Mouse (Mus musculus) forebrain, embryonic 12.5 days (tissue): Measurements from ENCODE around the gene Fbln2. TPM values are rescaled to one million over a fixed set of nuclear protein-coding genes. Genes with fewer than 3 reads are reported as not detected.

ENCODE experiments used
- ATAC-seq: fragments of 200-750 bp; cut with Nextera tagmentation; 2 replicates; pipeline ENCODE4 v1.8.0; 2017; ENCODE audit warnings: moderate TSS enrichment; ENCODE audit not compliant: low FRiP score
- H3K27ac ChIP-seq: fragments of 300-500 bp; sonication (generic); 2 replicates; pipeline ENCODE4 v1.5.1; 2016; ENCODE audit warnings: mild to moderate bottlenecking
- H3K27me3 ChIP-seq: fragments of 300-500 bp; sonication (generic); 2 replicates; pipeline ENCODE4 v1.6.1; 2016; ENCODE audit warnings: mild to moderate bottlenecking
- H3K36me3 ChIP-seq: fragments of 300-500 bp; sonication (generic); replicated peaks from 2 replicates; pipeline ENCODE4 v1.6.1; 2016; ENCODE audit warnings: mild to moderate bottlenecking
- H3K4me1 ChIP-seq: fragments of 300-500 bp; sonication (generic); 2 replicates; pipeline ENCODE4 v1.6.1; 2016
- H3K4me2 ChIP-seq: fragments of 300-500 bp; sonication (generic); 2 replicates; pipeline ENCODE4 v1.6.1; 2016; ENCODE audit warnings: mild to moderate bottlenecking, moderate library complexity
- H3K4me3 ChIP-seq: fragments of 300-500 bp; sonication (generic); replicated peaks from 2 replicates; pipeline ENCODE4 v1.5.1; 2016; ENCODE audit warnings: mild to moderate bottlenecking
- H3K9ac ChIP-seq: fragments of 300-500 bp; sonication (generic); 2 replicates; pipeline ENCODE4 v1.6.1; 2016; ENCODE audit warnings: mild to moderate bottlenecking
- H3K9me3 ChIP-seq: fragments of 300-500 bp; sonication (generic); 2 replicates; pipeline ENCODE4 v1.6.1; 2016
- WGBS: fragments of 180-500 bp; shearing (Covaris S2); methylation state at CpG from one replicate; pipeline ENCODE4 v1.1.7; 2016; 5-methylcytosine and 5-hydroxymethylcytosine counted together
- polyA plus RNA-seq: library from polyadenylated mRNA; unstranded; fragments of >200 nt; fragmentation: Nextera tagmentation; extraction: Ambion mirVana; gene quantifications from 2 replicates; pipeline ENCODE4 v1.2.1, GENCODE M21; 2016

Fbln2 gene
- polyA plus RNA-seq, 1 experiment from 2014 or later, result 45.6 TPM

DNA sequence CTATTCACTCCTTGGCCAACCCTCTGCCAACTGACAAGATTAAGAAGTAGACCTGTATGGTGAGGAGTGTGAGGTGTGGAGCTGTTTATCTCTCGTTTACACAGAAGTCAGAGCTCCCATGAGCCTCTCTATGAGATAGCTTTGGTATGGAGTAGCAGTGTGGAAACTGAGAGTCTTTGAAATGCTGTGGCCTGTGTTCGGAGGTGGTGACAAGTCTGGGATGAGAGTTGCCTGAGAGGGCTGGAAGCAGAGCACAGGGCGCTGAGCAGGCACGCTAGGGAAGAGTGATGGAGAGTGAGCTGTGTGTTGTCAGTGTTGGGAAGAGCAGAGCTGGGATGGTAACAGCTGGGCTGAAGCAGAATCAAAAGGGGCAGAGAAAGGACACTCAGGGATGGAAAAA, 91.9 kb downstream of the Fbln2 start:
- Histone ChIP-seq H3K4me3 (no peak overlapping the region), H3K4me2 (no peak overlapping the region), H3K9me3 (no peaks in the 10 kb centered on the region), H3K4me1 (peaks cover 40% of the 10 kb centered on the region), H3K36me3 (no peaks in the 10 kb centered on the region), H3K27me3 (no peaks in the 10 kb centered on the region), H3K9ac (no peak overlapping the region), H3K27ac (no peak overlapping the region)
- WGBS, result 87% methylated on average over 4 of the region's 4 CpGs
- no peak for ATAC-seq

- Histone ChIP-seq H3K9ac (no peak overlapping the region), H3K27ac (peak overlapping the region; percentile 9; the same call in 1 of the 2 replicates), H3K4me3 (no peak overlapping the region), H3K9me3 (no peaks in the 10 kb centered on the region), H3K36me3 (no peaks in the 10 kb centered on the region), H3K4me1 (peaks cover 2% of the 10 kb centered on the region), H3K4me2 (no peak overlapping the region), H3K27me3 (no peaks in the 10 kb centered on the region)
- WGBS, result 64% methylated on average over 1 of the region's 1 CpGs
- ATAC-seq, result peak; percentile 57; the same call in 1 of the 2 replicates
Measured at GRCm38 (mm10) chr6:91307972-91308371, 95.7 kb downstream of the Fbln2 start.

DNA sequence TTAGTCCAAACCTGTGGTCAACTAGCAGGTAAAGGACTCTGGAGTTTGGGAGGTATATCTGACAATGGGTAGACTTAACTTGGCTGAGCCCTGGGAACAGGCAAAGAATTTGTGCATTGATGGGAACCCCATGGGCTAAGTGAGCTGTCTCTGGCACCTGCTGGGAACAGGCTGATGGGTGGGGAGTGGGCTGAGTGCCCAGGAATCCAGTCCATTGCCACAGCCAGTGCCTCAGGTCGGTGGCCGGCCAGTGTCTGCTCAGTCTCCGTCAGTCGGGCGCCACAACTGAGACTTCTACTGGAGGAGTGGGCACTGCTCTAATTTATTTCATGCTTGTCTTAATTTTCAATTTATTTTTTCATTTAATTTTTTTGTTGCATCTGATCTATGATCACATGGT, 98.9 kb downstream of the Fbln2 start:
- no peaks in the 10 kb centered on the region for H3K27me3 ChIP-seq
- H3K9ac ChIP-seq, result no peak overlapping the region
- no peaks in the 10 kb centered on the region for H3K36me3 ChIP-seq
- H3K4me3 ChIP-seq, result no peak overlapping the region
- H3K9me3 ChIP-seq, result no peaks in the 10 kb centered on the region
- H3K27ac ChIP-seq, result no peak overlapping the region
- 92% methylated on average over 5 of the region's 5 CpGs for WGBS
- no peak for ATAC-seq
- no peak overlapping the region for H3K4me2 ChIP-seq
- H3K4me1 ChIP-seq, result no peaks in the 10 kb centered on the region

DNA sequence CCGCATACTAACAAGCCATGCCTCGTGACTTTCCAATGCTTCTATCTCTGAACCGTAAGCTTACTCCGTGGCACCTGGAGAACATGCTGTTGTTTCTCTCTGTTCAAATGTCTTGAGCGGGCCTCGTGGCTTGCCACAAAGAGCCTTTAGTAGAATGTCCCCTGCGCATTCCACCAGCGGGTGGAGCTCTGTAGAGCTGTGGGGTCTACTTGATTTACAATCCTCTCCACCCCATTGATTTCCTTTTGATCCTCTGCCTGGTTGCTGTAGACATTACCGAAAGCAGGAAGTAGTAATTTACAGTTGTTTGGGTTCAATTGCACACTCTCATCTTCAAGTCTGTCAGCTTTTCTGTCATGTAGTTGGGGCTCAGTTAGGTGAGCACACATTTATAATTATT, 100.2 kb downstream of the Fbln2 start:
- no peak overlapping the region for H3K9ac ChIP-seq
- no peaks in the 10 kb centered on the region for H3K36me3 ChIP-seq
- H3K9me3 ChIP-seq, result no peaks in the 10 kb centered on the region
- H3K4me3 ChIP-seq, result no peak overlapping the region
- no peak for ATAC-seq
- no peak overlapping the region for H3K4me2 ChIP-seq
- no peaks in the 10 kb centered on the region for H3K4me1 ChIP-seq
- H3K27ac ChIP-seq, result no peak overlapping the region
- H3K27me3 ChIP-seq, result no peaks in the 10 kb centered on the region
- WGBS, result 75% methylated on average over 9 of the region's 9 CpGs

Other genes with a start within 250 kb of the Fbln2 start
- gene Iqsec1, start 223.8 kb upstream of the Fbln2 start, polyA plus RNA-seq, result 11.7 and 15.0 TPM in 2 replicates
- gene Nup210, start 95.6 kb upstream of the Fbln2 start, polyA plus RNA-seq, result 32.7 and 37.9 TPM in 2 replicates
- gene Hdac11, start 55.8 kb upstream of the Fbln2 start, polyA plus RNA-seq, result 16.3 and 18.0 TPM in 2 replicates
- 16.0 and 22.0 TPM in 2 replicates for gene Wnt7a, start 198.9 kb downstream of the Fbln2 start, polyA plus RNA-seq